Mouse (Mus musculus): ENCODE measurements at regions not wholly inside any gene's neighbourhood (a gene's known extent, or its start where the extent isn't known, plus 50 kb on each side); places are given as distances from the start of the nearest gene placed in this dataset.

- TF ChIP-seq CTCF (IDR thresholded peaks at IDR 0.05; ENCODE audit: low read depth, low read length) (no peak), POLR2A (IDR thresholded peaks at IDR 0.05; ENCODE audit: insufficient read depth, low read length) (no peak)
Measured at GRCm38 (mm10) chr5:77804113-77804512, 396.3 kb upstream of the Igfbp7 start.
